Mouse (Mus musculus): ENCODE results near the gene Ncor2. TPM values are rescaled to one million over a fixed set of nuclear protein-coding genes. Genes with fewer than 3 reads are reported as not detected.

Gene Ncor2
- total and polyA plus RNA-seq, 2 experiments = 7.1 to 15.0 TPM

DNA sequence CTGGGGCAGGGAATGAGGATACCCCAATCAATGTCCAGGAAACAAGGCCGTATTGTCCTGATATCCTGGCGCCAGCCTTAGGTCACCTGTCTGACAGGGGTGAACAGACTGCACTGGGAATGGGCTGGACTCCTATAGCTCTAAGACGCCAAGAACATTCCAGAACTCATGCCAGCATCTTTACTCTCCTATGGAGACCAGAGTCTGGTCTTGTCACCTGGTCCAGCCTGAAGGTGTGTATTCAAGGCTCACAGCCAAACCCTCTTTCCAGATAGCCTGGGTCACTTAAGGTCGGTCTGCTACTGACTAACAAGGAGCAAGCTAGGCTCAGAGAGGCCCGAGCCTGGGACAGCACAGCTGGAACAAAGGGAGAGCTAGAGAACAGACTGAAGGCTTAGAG is 61.8 kb downstream of the Ncor2 start:
- Histone ChIP-seq H3K27me3 (ENCODE audit: control insufficient read depth, insufficient read depth, low read length) (no peaks in the 10 kb centered on the region), H3K79me2 (ENCODE audit: control insufficient read depth, insufficient read depth, low read length) (peaks cover 27% of the 10 kb centered on the region), H3K4me1 (ENCODE audit: control insufficient read depth, insufficient read depth, low read length) (0 out of 2 replicates have a peak, but pooled peaks cover 5% of the 10 kb centered on the region), H3K36me3 (ENCODE audit: control insufficient read depth, insufficient read depth, low read length) (peaks cover 3% of the 10 kb centered on the region; the same call in 1 of the 2 replicates), H3K4me3 (ENCODE audit: insufficient read depth, low read depth, low read length) (no peak overlapping the region), H3K27ac (replicated peaks; ENCODE audit: insufficient read depth, low read depth, low read length) (no peak overlapping the region), H3K9ac (ENCODE audit: low read depth, low read length) (no peak overlapping the region)
- no peak for TF ChIP-seq POLR2A (IDR thresholded peaks at IDR 0.05; ENCODE audit: extremely low read depth, insufficient read depth, low read length)
- no peak for TF ChIP-seq CTCF (IDR thresholded peaks at IDR 0.05; ENCODE audit: low read depth, low read length)
- peak; percentile 42 for DNase-seq (ENCODE audit: extremely low read depth, low read depth, low spot score)
- WGBS = 63% methylated on average over 5 of the region's 5 CpGs

DNA sequence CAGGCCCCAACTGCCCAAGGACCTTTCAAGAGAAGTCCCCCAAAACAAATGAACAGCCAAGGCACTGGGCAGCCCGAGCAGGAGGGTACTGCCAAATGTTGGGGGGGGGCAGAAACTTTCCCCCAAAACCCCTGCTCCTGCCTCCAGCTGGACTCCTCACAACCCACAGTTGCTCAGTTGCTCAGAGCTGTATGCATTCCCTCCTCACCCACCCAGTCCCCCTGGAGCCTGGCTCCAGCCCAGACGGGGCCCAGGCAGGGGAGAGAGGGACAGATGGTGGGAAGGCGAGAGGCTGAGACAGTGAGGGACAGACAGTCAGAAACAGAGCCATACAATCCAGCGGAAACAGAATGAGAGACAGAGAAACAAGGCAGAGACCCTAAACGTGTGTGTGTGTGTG is 66.0 kb downstream of the Ncor2 start:
- Histone ChIP-seq H3K4me3 (ENCODE audit: insufficient read depth, low read depth, low read length) (no peak overlapping the region), H3K27me3 (ENCODE audit: control insufficient read depth, insufficient read depth, low read length) (no peaks in the 10 kb centered on the region), H3K79me2 (ENCODE audit: control insufficient read depth, insufficient read depth, low read length) (peaks cover 3% of the 10 kb centered on the region; the same call in 1 of the 2 replicates), H3K27ac (replicated peaks; ENCODE audit: insufficient read depth, low read depth, low read length) (no peak overlapping the region), H3K4me1 (ENCODE audit: control insufficient read depth, insufficient read depth, low read length) (no peaks in the 10 kb centered on the region), H3K36me3 (ENCODE audit: control insufficient read depth, insufficient read depth, low read length) (peaks cover 4% of the 10 kb centered on the region; the same call in 1 of the 2 replicates), H3K9ac (ENCODE audit: low read depth, low read length) (no peak overlapping the region)
- 89% methylated on average over 5 of the region's 5 CpGs for WGBS
- no peak for DNase-seq (ENCODE audit: extremely low read depth, low read depth, low spot score)
- TF ChIP-seq POLR2A (IDR thresholded peaks at IDR 0.05; ENCODE audit: extremely low read depth, insufficient read depth, low read length) (no peak), CTCF (IDR thresholded peaks at IDR 0.05; ENCODE audit: low read depth, low read length) (no peak)

- Histone ChIP-seq H3K27ac (replicated peaks; ENCODE audit: insufficient read depth, low read depth, low read length) (no peak overlapping the region), H3K36me3 (ENCODE audit: control insufficient read depth, insufficient read depth, low read length) (peaks cover 4% of the 10 kb centered on the region; the same call in 1 of the 2 replicates), H3K79me2 (ENCODE audit: control insufficient read depth, insufficient read depth, low read length) (no peaks in the 10 kb centered on the region; the same call in 1 of the 2 replicates), H3K9ac (ENCODE audit: low read depth, low read length) (no peak overlapping the region), H3K4me1 (ENCODE audit: control insufficient read depth, insufficient read depth, low read length) (no peaks in the 10 kb centered on the region), H3K4me3 (ENCODE audit: insufficient read depth, low read depth, low read length) (no peak overlapping the region), H3K27me3 (ENCODE audit: control insufficient read depth, insufficient read depth, low read length) (no peaks in the 10 kb centered on the region)
- 93% methylated on average over 1 of the region's 1 CpGs for WGBS
- DNase-seq (ENCODE audit: extremely low read depth, low read depth, low spot score) = no peak
- TF ChIP-seq POLR2A (IDR thresholded peaks at IDR 0.05; ENCODE audit: extremely low read depth, insufficient read depth, low read length) (no peak), CTCF (IDR thresholded peaks at IDR 0.05; ENCODE audit: low read depth, low read length) (no peak)
Measured at GRCm38 (mm10) chr5:125112588-125112987, 66.4 kb downstream of the Ncor2 start.

DNA sequence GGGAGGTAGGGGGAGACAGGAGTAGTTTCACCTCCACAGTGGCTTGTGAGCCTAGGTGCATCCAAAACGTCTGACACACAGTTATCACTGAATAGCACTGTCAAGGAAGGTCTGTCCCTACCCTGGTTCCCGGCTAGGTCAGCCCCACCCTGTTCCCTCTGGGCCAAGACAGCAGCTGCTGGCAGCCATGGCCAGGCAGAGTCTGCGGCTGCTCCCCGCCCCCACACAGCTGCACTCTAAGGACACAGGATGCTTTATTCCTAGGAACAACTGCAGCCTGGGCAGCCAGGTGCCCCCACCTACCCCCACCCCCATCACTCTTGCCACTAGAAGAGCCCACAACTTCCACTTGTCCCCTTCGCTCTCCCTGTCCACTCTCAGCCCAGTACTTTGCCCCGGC is 67.9 kb downstream of the Ncor2 start:
- Histone ChIP-seq H3K36me3 (ENCODE audit: control insufficient read depth, insufficient read depth, low read length) (peaks cover 4% of the 10 kb centered on the region; the same call in 1 of the 2 replicates), H3K79me2 (ENCODE audit: control insufficient read depth, insufficient read depth, low read length) (no peaks in the 10 kb centered on the region; the same call in 1 of the 2 replicates), H3K27ac (replicated peaks; ENCODE audit: insufficient read depth, low read depth, low read length) (no peak overlapping the region), H3K9ac (ENCODE audit: low read depth, low read length) (no peak overlapping the region), H3K27me3 (ENCODE audit: control insufficient read depth, insufficient read depth, low read length) (no peaks in the 10 kb centered on the region), H3K4me1 (ENCODE audit: control insufficient read depth, insufficient read depth, low read length) (no peaks in the 10 kb centered on the region), H3K4me3 (ENCODE audit: insufficient read depth, low read depth, low read length) (no peak overlapping the region)
- no peak for TF ChIP-seq CTCF (IDR thresholded peaks at IDR 0.05; ENCODE audit: low read depth, low read length)
- no peak for DNase-seq (ENCODE audit: extremely low read depth, low read depth, low spot score)
- WGBS = 75% methylated on average over 6 of the region's 6 CpGs

GRCm38 (mm10) chr5:125110722-125111121 is 68.3 kb downstream of the Ncor2 start:
- H3K9ac ChIP-seq (ENCODE audit: low read depth, low read length) = no peak overlapping the region
- H3K4me3 ChIP-seq (ENCODE audit: insufficient read depth, low read depth, low read length) = no peak overlapping the region
- H3K79me2 ChIP-seq (ENCODE audit: control insufficient read depth, insufficient read depth, low read length) = no peaks in the 10 kb centered on the region; the same call in 1 of the 2 replicates
- DNase-seq (ENCODE audit: extremely low read depth, low read depth, low spot score) = no peak
- H3K27me3 ChIP-seq (ENCODE audit: control insufficient read depth, insufficient read depth, low read length) = no peaks in the 10 kb centered on the region
- no peaks in the 10 kb centered on the region for H3K4me1 ChIP-seq (ENCODE audit: control insufficient read depth, insufficient read depth, low read length)
- WGBS = 93% methylated on average over 3 of the region's 3 CpGs
- TF ChIP-seq POLR2A (IDR thresholded peaks at IDR 0.05; ENCODE audit: extremely low read depth, insufficient read depth, low read length) (no peak), CTCF (IDR thresholded peaks at IDR 0.05; ENCODE audit: low read depth, low read length) (no peak)
- H3K27ac ChIP-seq (replicated peaks; ENCODE audit: insufficient read depth, low read depth, low read length) = no peak overlapping the region
- peaks cover 4% of the 10 kb centered on the region; the same call in 1 of the 2 replicates for H3K36me3 ChIP-seq (ENCODE audit: control insufficient read depth, insufficient read depth, low read length)

GRCm38 (mm10) chr5:125110196-125110595 is 68.8 kb downstream of the Ncor2 start:
- Histone ChIP-seq H3K27ac (replicated peaks; ENCODE audit: insufficient read depth, low read depth, low read length) (no peak overlapping the region), H3K4me3 (ENCODE audit: insufficient read depth, low read depth, low read length) (no peak overlapping the region), H3K9ac (ENCODE audit: low read depth, low read length) (no peak overlapping the region), H3K36me3 (ENCODE audit: control insufficient read depth, insufficient read depth, low read length) (peaks cover 4% of the 10 kb centered on the region; the same call in 1 of the 2 replicates), H3K27me3 (ENCODE audit: control insufficient read depth, insufficient read depth, low read length) (no peaks in the 10 kb centered on the region), H3K4me1 (ENCODE audit: control insufficient read depth, insufficient read depth, low read length) (no peaks in the 10 kb centered on the region), H3K79me2 (ENCODE audit: control insufficient read depth, insufficient read depth, low read length) (no peaks in the 10 kb centered on the region; the same call in 1 of the 2 replicates)
- WGBS = 97% methylated on average over 8 of the region's 8 CpGs
- TF ChIP-seq CTCF (IDR thresholded peaks at IDR 0.05; ENCODE audit: low read depth, low read length) (no peak), POLR2A (IDR thresholded peaks at IDR 0.05; ENCODE audit: extremely low read depth, insufficient read depth, low read length) (no peak)
- no peak for DNase-seq (ENCODE audit: extremely low read depth, low read depth, low spot score)
